Mouse (Mus musculus): ENCODE data around the gene Arrdc3.

The Arrdc3 gene

GRCm38 (mm10) chr13:80921593-80922327 is 38.6 kb downstream of the Arrdc3 start:
- no peak for DNase-seq

- DNase-seq: no peak
Observed at GRCm38 (mm10) chr13:80928187-80928586, 45.0 kb downstream of the Arrdc3 start.

GRCm38 (mm10) chr13:80930030-80930429 is 46.8 kb downstream of the Arrdc3 start:
- DNase-seq: no peak

- DNase-seq: no peak
Observed at GRCm38 (mm10) chr13:80932816-80933402, 49.7 kb downstream of the Arrdc3 start.

GRCm38 (mm10) chr13:80936426-80936825 is 53.2 kb downstream of the Arrdc3 start:
- no peak for DNase-seq

- no peak for DNase-seq
Observed at GRCm38 (mm10) chr13:80939228-80939627, 56.0 kb downstream of the Arrdc3 start.

- no peak for DNase-seq
Observed at GRCm38 (mm10) chr13:80939866-80940265, 56.7 kb downstream of the Arrdc3 start.

GRCm38 (mm10) chr13:80940421-80940820 is 57.2 kb downstream of the Arrdc3 start:
- DNase-seq: no peak

GRCm38 (mm10) chr13:80940860-80941630 is 57.9 kb downstream of the Arrdc3 start:
- peak; percentile 52 for DNase-seq

- no peak for DNase-seq
Observed at GRCm38 (mm10) chr13:80944532-80944931, 61.3 kb downstream of the Arrdc3 start.

All from embryo, embryonic 11 days (tissue).